Mouse (Mus musculus): ENCODE data around the gene Gpr19.

- TF ChIP-seq CTCF (IDR thresholded peaks at IDR 0.05; ENCODE audit: control insufficient read depth, insufficient read depth, insufficient read length) = no peak
- TF ChIP-seq USF1 (IDR thresholded peaks at IDR 0.05; ENCODE audit: low read depth) = no peak
- TF ChIP-seq CEBPB (IDR thresholded peaks at IDR 0.05; ENCODE audit: low read depth) = no peak
- no peak for TF ChIP-seq FOSL1 (IDR thresholded peaks at IDR 0.05; ENCODE audit: insufficient read depth, low read length, poor library complexity, severe bottlenecking)
Measured at GRCm38 (mm10) chr6:134897443-134898094, 809 bp downstream of the Gpr19 start.
